Mouse (Mus musculus): ENCODE data around the gene Fam83b. TPM values are rescaled to one million over a fixed set of nuclear protein-coding genes. Genes with fewer than 3 reads are reported as not detected.

The Fam83b gene
- polyA plus RNA-seq, 1 experiment from 2014 or later, result 0.84 TPM

DNA sequence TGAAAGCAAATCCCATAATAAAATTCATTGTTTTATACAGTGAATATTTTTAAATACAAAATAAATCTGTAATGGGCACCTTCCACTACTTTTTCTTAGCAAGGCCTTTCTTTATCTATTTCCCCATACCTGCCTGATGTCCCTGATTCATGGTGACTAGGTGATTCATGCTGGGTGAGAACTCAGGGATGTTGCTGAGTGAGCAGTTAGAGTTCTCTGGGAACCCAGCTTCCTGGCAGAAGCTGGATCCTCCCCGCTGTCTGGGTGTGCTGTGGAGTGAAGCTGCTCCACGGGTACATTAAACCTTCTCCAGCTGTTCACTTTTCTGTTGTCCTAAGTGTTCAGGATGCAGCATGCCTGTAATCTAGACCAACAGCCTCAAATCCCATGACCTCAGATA, 13.2 kb downstream of the Fam83b start:
- H3K36me3 ChIP-seq (ENCODE audit: insufficient read depth, low read length), result no peaks in the 10 kb centered on the region
- TF ChIP-seq EP300 (IDR thresholded peaks at IDR 0.05) (no peak), CTCF (IDR thresholded peaks at IDR 0.05) (no peak)
- ATAC-seq, result no peak
- H3K9ac ChIP-seq (replicated peaks; ENCODE audit: low read depth), result no peak overlapping the region
- no peaks in the 10 kb centered on the region for H3K4me1 ChIP-seq (ENCODE audit: insufficient read depth, low read depth, low read length)
- WGBS, result 38% methylated on average over 2 of the region's 2 CpGs
- no peak overlapping the region for H3K4me2 ChIP-seq (replicated peaks; ENCODE audit: low read depth, low read length)
- H3K4me3 ChIP-seq (ENCODE audit: low read depth, low read length), result no peak overlapping the region
- no peak for DNase-seq (ENCODE audit: low spot score)
- no peaks in the 10 kb centered on the region for H3K9me3 ChIP-seq (ENCODE audit: low read length)
- H3K27ac ChIP-seq (ENCODE audit: low read length), result no peak overlapping the region
- H3K27me3 ChIP-seq (replicated peaks; ENCODE audit: insufficient read depth, low read length), result no peaks in the 10 kb centered on the region

DNA sequence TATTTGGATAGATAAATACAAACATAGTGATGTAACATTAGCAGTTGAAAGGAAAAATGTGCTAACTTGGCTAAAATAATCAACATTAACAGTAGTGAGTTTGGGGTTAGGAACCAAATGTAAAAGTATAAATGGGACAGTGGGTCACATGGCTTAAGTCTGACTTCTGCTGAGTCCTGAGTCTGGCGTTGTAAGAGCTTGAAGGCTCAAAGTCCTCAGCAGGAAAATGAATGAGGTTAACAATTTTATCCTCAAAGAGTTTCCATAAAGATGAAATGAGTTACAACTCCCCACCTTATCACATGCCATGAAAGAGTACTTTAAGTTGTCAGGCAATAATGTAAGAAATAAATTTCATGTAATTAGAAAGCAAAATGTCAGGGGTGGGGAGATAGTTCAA, 13.8 kb downstream of the Fam83b start:
- no peak overlapping the region for H3K4me3 ChIP-seq (ENCODE audit: low read depth, low read length)
- DNase-seq (ENCODE audit: low spot score) (no peak), ATAC-seq (no peak)
- H3K27me3 ChIP-seq (replicated peaks; ENCODE audit: insufficient read depth, low read length), result no peaks in the 10 kb centered on the region
- no peaks in the 10 kb centered on the region for H3K36me3 ChIP-seq (ENCODE audit: insufficient read depth, low read length)
- no peaks in the 10 kb centered on the region for H3K4me1 ChIP-seq (ENCODE audit: insufficient read depth, low read depth, low read length)
- 46% methylated on average over 1 of the region's 1 CpGs for WGBS
- TF ChIP-seq EP300 (IDR thresholded peaks at IDR 0.05), result no peak
- TF ChIP-seq CTCF (IDR thresholded peaks at IDR 0.05), result no peak
- no peaks in the 10 kb centered on the region for H3K9me3 ChIP-seq (ENCODE audit: low read length)
- no peak overlapping the region for H3K27ac ChIP-seq (ENCODE audit: low read length)
- H3K9ac ChIP-seq (replicated peaks; ENCODE audit: low read depth), result no peak overlapping the region
- H3K4me2 ChIP-seq (replicated peaks; ENCODE audit: low read depth, low read length), result no peak overlapping the region

DNA sequence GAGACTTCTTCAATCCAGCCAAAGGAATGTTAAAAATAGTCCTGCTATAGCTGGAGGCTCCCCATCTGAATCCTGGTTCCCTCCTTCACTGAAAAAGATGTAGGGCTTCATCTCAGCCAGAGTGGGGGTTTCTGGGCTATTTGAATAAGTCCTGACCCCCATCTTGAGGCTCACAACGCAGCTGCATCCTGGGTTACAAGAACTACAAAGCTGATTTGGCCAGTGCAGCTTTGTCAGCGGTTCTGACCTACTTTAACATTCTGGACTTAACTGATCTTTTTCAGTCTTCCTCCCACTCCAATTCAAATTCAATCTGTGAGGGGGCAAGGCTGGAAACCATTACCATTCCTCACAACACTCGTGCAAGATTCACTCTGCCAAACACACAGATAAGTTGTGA, 20.2 kb downstream of the Fam83b start:
- Histone ChIP-seq H3K9ac (replicated peaks; ENCODE audit: low read depth) (no peak overlapping the region), H3K4me2 (replicated peaks; ENCODE audit: low read depth, low read length) (no peak overlapping the region), H3K4me3 (ENCODE audit: low read depth, low read length) (no peak overlapping the region), H3K9me3 (ENCODE audit: low read length) (no peaks in the 10 kb centered on the region), H3K27ac (ENCODE audit: low read length) (no peak overlapping the region), H3K4me1 (ENCODE audit: insufficient read depth, low read depth, low read length) (no peaks in the 10 kb centered on the region), H3K36me3 (ENCODE audit: insufficient read depth, low read length) (no peaks in the 10 kb centered on the region), H3K27me3 (replicated peaks; ENCODE audit: insufficient read depth, low read length) (no peaks in the 10 kb centered on the region)
- TF ChIP-seq CTCF (IDR thresholded peaks at IDR 0.05), result no peak
- TF ChIP-seq EP300 (IDR thresholded peaks at IDR 0.05), result no peak
- 35% methylated on average over 3 of the region's 3 CpGs for WGBS
- no peak for ATAC-seq
- DNase-seq (ENCODE audit: low spot score), result no peak

DNA sequence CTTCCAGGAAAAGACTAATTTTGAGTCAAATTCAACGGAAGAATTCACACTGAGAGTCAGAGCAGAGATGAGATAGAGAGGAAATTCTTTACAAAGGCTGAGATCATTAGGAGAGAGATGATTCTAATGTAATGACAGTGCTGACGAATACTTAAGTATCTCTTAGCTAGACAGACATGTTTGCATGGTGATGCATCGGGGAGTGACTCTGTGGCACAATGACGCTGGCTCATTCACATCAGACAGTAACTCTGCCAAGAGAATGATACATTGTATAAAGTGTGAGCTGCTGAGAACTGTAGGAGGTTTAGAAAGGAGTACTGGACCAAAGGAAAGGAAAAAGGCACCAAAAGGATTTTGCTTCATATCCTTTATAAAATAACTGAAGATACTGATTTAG, 26.2 kb downstream of the Fam83b start:
- H3K27me3 ChIP-seq (replicated peaks; ENCODE audit: insufficient read depth, low read length), result no peaks in the 10 kb centered on the region
- H3K4me2 ChIP-seq (replicated peaks; ENCODE audit: low read depth, low read length), result no peak overlapping the region
- DNase-seq (ENCODE audit: low spot score) (no peak), ATAC-seq (no peak)
- no peak overlapping the region for H3K9ac ChIP-seq (replicated peaks; ENCODE audit: low read depth)
- WGBS, result 72% methylated on average over 4 of the region's 4 CpGs
- TF ChIP-seq EP300 (IDR thresholded peaks at IDR 0.05) (no peak), CTCF (IDR thresholded peaks at IDR 0.05) (no peak)
- H3K9me3 ChIP-seq (ENCODE audit: low read length), result no peaks in the 10 kb centered on the region
- H3K36me3 ChIP-seq (ENCODE audit: insufficient read depth, low read length), result no peaks in the 10 kb centered on the region
- H3K4me3 ChIP-seq (ENCODE audit: low read depth, low read length), result no peak overlapping the region
- H3K4me1 ChIP-seq (ENCODE audit: insufficient read depth, low read depth, low read length), result no peaks in the 10 kb centered on the region
- H3K27ac ChIP-seq (ENCODE audit: low read length), result no peak overlapping the region

DNA sequence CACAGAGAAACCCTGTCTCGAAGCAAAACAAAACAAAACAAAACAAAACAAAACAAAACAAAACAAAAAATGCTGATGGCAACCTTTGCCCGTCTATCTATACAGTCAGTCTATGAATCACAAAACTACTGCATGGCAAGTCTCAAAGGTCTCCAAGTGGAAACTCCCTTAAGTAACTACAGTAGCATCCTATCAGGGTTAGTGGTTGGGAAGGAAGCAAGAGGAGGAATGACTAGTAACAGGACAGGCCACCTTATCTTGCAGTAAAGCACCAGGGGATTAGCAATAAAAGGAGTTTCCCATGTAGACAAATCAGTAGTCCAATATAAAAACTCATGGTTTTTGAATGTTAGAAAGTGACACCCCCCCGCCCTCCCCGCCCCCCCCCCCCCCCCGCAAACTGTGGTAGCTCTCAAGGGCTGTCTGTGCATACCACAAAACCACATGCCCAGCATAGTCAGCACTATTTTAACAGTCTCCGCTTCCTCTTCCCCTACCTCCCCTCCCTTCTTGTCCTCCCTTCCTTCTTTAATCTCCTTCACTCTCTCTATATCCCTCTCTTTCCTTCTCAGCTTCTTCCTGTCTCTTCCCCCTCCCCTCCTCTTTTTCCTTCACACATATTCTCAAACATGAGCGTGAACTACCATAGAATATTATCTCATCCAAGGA, 26.8 kb downstream of the Fam83b start:
- TF ChIP-seq CTCF (IDR thresholded peaks at IDR 0.05) (no peak), EP300 (IDR thresholded peaks at IDR 0.05) (no peak)
- no peaks in the 10 kb centered on the region for H3K9me3 ChIP-seq (ENCODE audit: low read length)
- H3K4me2 ChIP-seq (replicated peaks; ENCODE audit: low read depth, low read length), result no peak overlapping the region
- no peaks in the 10 kb centered on the region for H3K4me1 ChIP-seq (ENCODE audit: insufficient read depth, low read depth, low read length)
- no peak overlapping the region for H3K27ac ChIP-seq (ENCODE audit: low read length)
- no peaks in the 10 kb centered on the region for H3K27me3 ChIP-seq (replicated peaks; ENCODE audit: insufficient read depth, low read length)
- no peaks in the 10 kb centered on the region for H3K36me3 ChIP-seq (ENCODE audit: insufficient read depth, low read length)
- DNase-seq (ENCODE audit: low spot score), result no peak
- WGBS, result 78% methylated on average over 4 of the region's 7 CpGs
- ATAC-seq, result no peak
- no peak overlapping the region for H3K4me3 ChIP-seq (ENCODE audit: low read depth, low read length)
- H3K9ac ChIP-seq (replicated peaks; ENCODE audit: low read depth), result no peak overlapping the region

DNA sequence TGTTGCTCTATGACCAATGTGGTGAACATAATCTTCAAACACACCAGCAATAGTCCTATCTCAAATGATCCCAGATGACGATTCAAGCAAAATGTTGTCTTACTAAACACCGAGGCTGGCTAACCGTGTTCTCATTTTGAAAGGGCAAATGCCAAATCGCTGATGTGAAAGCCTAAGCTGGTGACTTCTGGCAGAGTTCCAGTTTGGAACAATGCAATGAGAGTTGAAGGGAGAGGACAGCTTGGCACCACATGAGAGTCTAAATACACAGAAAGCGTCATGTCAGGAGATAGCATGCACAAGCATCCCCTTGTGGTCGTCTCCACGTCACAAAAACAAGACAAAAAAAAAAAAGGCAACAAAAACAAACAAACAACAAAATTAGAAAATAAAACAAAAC, 27.6 kb downstream of the Fam83b start:
- no peak for TF ChIP-seq EP300 (IDR thresholded peaks at IDR 0.05)
- TF ChIP-seq CTCF (IDR thresholded peaks at IDR 0.05), result no peak
- Histone ChIP-seq H3K4me2 (replicated peaks; ENCODE audit: low read depth, low read length) (no peak overlapping the region), H3K9me3 (ENCODE audit: low read length) (no peaks in the 10 kb centered on the region), H3K36me3 (ENCODE audit: insufficient read depth, low read length) (no peaks in the 10 kb centered on the region), H3K27me3 (replicated peaks; ENCODE audit: insufficient read depth, low read length) (no peaks in the 10 kb centered on the region), H3K4me1 (ENCODE audit: insufficient read depth, low read depth, low read length) (no peaks in the 10 kb centered on the region), H3K4me3 (ENCODE audit: low read depth, low read length) (no peak overlapping the region), H3K27ac (ENCODE audit: low read length) (no peak overlapping the region), H3K9ac (replicated peaks; ENCODE audit: low read depth) (no peak overlapping the region)
- ATAC-seq, result no peak
- 61% methylated on average over 7 of the region's 7 CpGs for WGBS
- DNase-seq (ENCODE audit: low spot score), result no peak

DNA sequence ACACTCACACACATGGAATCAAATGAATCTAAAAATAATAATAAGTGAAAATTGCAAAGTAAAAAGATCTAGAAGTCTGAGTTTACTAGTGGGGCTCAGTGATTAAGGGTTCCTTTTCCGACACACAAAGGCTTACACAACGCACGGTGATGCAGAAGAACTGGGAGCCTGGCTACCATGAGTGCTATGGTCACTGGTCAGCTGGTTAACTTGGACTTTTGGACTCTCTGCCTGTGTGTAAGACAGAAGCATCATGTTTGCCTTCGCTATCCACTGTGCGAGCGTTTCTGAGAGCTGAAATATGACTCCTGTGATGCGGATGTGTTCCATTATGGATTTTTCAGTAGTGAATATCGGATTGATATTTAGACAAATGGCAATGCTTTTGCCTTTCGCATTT, 30.9 kb downstream of the Fam83b start:
- Histone ChIP-seq H3K9me3 (ENCODE audit: low read length) (no peaks in the 10 kb centered on the region), H3K4me3 (ENCODE audit: low read depth, low read length) (no peak overlapping the region), H3K9ac (replicated peaks; ENCODE audit: low read depth) (no peak overlapping the region), H3K4me2 (replicated peaks; ENCODE audit: low read depth, low read length) (no peak overlapping the region), H3K27ac (ENCODE audit: low read length) (no peak overlapping the region), H3K4me1 (ENCODE audit: insufficient read depth, low read depth, low read length) (no peaks in the 10 kb centered on the region), H3K27me3 (replicated peaks; ENCODE audit: insufficient read depth, low read length) (no peaks in the 10 kb centered on the region), H3K36me3 (ENCODE audit: insufficient read depth, low read length) (no peaks in the 10 kb centered on the region)
- no peak for DNase-seq (ENCODE audit: low spot score)
- no peak for ATAC-seq
- no peak for TF ChIP-seq EP300 (IDR thresholded peaks at IDR 0.05)
- no peak for TF ChIP-seq CTCF (IDR thresholded peaks at IDR 0.05)
- WGBS, result 78% methylated on average over 9 of the region's 9 CpGs
